Mouse (Mus musculus) olfactory bulb, adult 2 months (tissue): ENCODE data around the gene Insr.

Experiments
- CTCF ChIP-seq: fragments of 200-500 bp; IDR thresholded peaks from 2 replicates; pipeline ENCODE4 v1.5.1; 2012; ENCODE audit warnings: low read depth, mild to moderate bottlenecking, low read length, moderate library complexity; ENCODE audit not compliant: insufficient read depth
- POLR2A ChIP-seq: fragments of 200-500 bp; IDR thresholded peaks from 2 replicates; pipeline ENCODE4 v1.6.1; 2012; ENCODE audit warnings: mild to moderate bottlenecking, low read depth, low read length, moderate library complexity; ENCODE audit not compliant: insufficient read depth

DNA sequence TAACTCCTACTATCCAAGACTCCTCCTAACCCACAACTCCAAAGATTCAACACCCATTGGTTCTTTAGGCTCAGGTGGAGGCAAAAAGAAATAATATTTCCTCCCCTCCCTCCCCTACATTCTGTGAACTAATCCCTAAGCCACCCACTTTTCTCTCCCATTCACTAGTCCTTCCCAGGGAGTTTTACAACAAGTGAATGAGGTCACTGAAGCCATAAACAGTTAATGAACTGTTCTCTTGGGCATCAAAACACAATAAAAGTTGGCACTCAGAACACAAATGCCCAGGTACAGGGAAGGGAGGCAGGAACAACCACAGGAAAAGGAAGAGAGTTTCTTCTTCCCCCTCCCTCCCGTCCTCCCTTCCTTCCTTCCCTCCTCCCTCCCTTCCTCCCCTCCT lies 24.1 kb downstream of the Insr start:
- TF ChIP-seq POLR2A (no peak), CTCF (no peak)
